Mouse (Mus musculus) cerebellum, postnatal 4 days (tissue): ENCODE measurements around the gene Acyp2.

Source experiments
- DNase-seq, 2 experiments: peaks; one replicate each; pipeline ENCODE4 v3.0.0; 2022; ENCODE audit warnings: low spot score in 2 of 2, mixed read lengths in 1 of 2

Gene Acyp2

GRCm38 (mm10) chr11:30580008-30580407 is 69.4 kb downstream of the Acyp2 start:
- DNase-seq: no peak

DNA sequence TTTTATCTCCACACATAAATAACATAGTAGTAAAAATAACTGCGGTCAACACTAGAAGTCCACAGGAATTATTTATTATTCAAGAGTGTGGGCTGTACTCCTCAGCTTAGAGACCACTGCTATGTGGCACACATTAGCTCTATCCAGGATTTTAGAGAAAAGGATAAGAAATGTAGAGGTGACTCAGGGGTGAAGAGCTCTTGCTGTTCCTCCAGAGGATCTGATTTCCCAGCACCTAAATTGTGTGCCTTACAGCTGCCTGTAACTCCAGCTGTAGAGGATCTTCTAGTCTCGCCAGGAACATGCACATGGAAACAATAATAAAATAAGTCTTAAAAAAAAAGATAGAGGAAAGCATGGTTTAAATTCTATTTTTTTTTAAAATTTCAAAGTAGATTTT is 70.5 kb downstream of the Acyp2 start:
- DNase-seq: no peak

GRCm38 (mm10) chr11:30572790-30573395 is 76.5 kb downstream of the Acyp2 start:
- no peak for DNase-seq

DNA sequence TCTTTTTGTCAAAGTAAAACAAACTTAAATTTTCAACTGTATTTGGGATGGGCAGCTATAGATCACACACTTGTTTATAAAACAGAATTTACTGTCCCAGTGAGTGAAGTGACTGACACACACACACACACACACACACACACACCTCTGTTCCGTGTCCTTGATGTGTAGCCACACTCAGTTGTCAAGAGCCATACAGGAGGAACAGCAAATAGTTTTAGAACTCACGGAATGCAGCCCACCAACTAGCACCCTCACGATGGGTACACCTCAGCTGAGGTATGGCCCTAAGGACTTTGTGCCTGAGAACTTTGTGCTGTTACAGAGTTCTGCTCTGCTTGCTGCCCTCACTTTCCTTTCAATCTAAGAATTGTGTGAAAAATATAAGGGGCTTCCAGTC is 78.8 kb downstream of the Acyp2 start:
- no peak for DNase-seq

DNA sequence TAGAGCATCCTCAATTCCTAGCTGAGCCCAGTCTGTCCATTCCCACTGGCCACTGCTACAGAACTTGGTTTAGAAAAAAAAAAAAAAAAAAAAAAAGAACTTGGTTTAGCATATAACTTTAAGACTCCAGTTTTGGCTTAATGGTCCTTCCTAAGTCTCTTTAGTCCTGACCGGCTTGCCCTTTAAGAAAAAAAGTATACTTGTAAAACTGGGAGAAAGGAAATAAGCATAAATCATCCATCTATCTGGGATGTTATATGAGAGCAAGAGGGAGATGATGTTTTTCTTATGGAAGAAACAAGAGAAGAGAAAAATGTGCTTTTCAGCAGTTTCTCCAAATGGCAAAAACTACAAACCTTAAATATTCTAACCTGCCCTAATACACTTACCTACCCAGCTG is 89.2 kb downstream of the Acyp2 start:
- DNase-seq: no peak

GRCm38 (mm10) chr11:30553408-30553807 is 96.0 kb downstream of the Acyp2 start:
- no peak for DNase-seq

DNA sequence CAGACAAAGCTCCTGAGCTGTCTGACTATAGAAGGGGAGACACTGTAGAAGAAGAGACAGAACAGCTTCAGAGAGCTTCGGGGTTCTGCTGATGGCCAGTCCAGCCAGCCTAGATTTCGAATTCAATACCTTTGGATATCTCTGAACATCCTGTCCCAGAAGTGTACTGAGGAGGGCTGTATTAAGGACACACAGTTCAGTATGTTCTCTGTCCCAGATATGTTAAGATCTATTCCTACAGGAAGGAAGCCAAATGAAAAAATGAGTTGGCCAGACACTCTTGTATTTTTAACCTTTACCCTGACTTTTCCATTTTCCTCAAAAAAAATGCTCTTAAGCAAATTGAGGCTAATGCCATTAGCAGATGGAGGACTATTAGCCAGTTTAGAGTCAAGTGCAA is 132.3 kb downstream of the Acyp2 start:
- no peak for DNase-seq

DNA sequence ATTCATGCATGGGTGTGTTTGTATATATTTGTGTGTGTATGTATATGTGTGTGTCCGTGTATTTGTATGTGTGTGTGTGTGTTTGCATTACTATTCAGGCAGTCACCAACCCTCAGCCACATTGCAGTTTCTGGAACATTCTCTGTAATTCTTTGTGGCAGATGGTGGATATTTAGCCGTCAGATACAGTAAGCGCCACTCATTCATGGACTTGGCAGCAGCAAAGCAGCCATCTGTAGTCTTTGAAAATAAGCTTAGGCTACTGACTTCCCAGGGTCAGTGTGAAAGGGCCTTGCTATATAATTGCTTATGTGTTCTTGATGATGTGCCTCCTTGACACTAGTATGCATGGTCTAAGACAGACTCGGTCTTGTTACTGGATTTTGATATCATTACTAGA is 141.2 kb downstream of the Acyp2 start:
- DNase-seq: peak in 1 of 2 experiments; percentile 20

GRCm38 (mm10) chr11:30498738-30499355 is 150.5 kb downstream of the Acyp2 start:
- no peak for DNase-seq

GRCm38 (mm10) chr11:30497151-30497550 is 152.2 kb downstream of the Acyp2 start:
- no peak for DNase-seq

DNA sequence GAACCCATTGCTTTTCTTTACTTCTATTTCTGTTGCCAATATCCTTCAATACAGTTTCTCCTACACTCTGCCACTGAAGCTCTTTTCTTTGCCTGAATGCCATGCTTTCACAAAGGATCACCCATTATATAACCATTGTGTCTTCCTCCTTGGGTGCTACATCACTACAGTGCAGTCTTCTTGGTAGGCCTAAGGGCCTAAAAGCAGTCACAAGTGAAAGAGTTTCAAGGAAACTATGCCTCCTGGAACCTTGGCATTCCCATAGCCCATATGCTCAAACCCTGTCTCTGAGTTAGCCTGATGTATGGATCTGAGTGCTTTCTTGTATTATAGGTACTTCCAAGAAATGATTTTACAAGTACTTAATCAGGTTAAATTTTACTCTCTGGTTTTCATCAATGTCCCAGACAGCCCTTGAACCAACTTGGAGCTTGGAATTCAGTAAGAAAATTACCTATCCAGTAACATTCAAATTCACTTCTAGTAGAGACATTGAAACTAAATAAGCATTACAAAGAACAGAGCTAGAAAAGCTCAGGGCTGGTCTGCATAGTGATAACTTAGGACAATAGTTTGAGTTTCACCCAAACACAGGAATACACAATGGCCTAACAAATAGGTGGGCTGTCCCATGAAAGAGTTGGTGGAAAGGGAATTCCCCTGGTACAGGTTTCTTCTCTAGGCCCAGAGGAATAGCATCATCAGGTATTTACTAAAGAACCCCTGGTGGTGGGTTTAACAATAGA is 157.7 kb downstream of the Acyp2 start:
- DNase-seq: no peak

DNA sequence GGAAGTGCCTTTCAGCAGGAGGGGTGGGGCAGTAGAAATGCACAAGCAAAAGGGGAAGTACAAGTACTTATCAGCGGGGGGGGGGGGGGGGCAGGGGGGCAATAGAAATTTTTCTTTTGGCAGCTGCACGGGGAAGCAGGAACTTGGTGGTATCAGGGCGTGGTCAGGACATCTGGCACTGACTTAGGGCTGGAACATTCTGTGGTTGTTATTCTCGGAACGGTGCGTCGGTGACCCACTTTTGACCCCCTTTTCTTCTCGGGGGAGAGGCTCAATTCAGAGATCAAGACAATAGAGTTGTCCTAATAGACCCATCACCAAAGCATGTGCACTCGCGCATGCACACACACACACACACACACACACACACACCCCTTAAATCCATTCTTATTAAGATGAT is 161.2 kb downstream of the Acyp2 start:
- no peak for DNase-seq

- no peak for DNase-seq
Observed at GRCm38 (mm10) chr11:30483286-30483685, 166.1 kb downstream of the Acyp2 start.

DNA sequence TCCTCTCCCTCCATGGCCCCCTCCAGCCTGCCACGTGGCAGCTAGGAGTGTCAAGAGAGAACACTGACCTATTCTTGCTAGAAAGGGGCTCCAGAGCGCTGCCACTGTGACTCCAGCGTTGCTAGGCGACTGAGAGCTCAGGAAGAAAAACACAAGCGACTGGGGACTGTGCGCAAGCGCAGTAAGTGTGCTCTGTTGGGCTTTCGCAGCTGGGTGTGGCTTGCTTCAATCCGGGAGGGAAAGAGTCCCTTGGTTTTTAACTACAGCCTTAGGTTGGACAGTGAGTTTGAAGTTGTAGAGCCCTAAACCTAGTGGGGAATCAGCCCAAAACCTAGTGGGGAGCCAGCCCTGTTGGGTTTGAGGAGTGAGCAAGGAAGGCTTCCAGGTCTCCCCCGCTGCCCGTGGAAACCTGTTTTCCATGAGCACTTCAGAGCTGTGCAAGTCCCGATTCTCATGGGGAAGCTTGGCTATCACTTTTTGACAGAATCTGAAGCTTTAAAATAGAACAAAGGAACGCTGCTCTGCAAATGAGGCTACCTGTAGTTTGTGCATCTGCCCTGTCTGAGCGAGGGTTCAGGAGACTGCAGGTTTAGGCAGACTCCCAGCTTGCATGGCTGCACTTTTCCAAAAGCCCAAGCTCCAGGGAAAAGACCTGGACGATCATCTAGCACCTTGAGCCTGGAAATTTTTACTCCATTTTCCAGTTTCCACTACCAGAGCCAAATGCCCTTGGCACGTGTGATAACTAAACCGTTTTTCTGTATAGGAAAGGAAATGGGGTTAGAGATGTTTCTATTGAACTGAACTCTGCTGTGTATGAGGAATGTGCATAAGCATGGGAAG is 177.4 kb downstream of the Acyp2 start, which contains the start of gene 4930505A04Rik:
TSS of gene 4930505A04Rik (minus strand) at position 77 of the 843 bp plus-strand sequence.
- DNase-seq: peak; percentile 51 to 78

DNA sequence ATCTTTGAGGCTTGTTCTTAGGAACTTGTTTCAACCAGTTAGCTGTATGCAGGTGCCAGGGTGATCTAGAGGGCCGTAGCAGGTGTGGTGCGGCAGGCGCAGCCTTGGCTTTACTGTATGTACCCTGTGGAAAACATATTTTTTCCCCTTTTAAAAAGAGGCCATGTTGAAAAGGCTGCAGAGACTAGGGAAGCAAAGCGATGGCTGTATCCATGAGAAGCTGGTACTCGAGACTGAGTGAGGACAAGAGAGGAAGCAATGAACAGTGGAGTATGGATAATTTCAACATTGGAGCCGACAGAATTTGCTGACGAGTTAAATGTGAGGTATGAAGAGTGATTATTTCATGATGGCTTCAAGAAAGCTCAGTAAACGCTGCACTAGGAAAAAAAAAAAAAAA is 178.2 kb downstream of the Acyp2 start:
- no peak for DNase-seq
